Mouse (Mus musculus): ENCODE measurements around the gene Adarb2.

DNA sequence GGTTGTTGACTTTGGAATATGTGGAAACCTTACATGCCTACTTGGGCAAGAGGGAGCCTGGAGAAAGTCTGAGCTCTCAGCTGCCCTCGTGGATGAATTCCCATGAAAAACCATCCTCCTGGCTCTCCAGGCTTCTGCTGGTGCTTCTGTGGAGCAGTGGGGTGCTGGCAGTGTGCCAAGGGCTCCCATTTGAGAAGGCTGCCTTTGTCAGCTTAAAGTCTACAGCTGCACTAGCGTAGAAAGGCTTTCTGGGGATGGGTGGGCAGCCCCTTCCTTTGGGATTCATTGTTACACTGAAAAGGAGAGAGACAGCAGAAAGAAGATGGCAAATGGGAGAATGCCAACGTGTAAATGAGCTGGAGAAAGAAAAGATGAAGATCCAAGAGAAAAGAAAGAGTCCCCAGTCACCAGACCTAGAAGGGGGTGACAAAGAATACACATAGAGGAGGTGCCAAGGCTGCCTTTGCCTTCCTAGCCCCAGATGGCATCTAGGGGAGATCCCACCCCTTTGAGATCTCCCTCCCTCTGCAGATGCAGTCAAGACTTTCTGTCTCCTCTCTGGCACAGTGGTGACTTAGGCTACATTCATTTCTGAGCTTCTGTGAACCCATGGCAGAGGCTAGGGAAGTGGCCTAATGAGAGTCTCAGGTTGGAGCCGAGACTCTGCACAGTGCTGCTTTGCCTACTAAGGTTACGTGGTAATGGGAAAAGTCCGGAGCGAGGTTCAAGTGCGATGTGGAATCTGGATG lies 381.8 kb downstream of the Adarb2 start:
- TF ChIP-seq CTCF (IDR thresholded peaks at IDR 0.05; ENCODE audit: low read depth): no peak
- TF ChIP-seq EP300 (IDR thresholded peaks at IDR 0.05; ENCODE audit: low read depth): no peak
